Mouse (Mus musculus): ENCODE measurements around the gene Olfr1450.
"Not testable (repeated sequence)": the region's sequence is repeated elsewhere in the genome, so short reads cannot be mapped to it uniquely, and the experiment has no call there.

GRCm38 (mm10) chr19:12992316-12992715, 42.3 kb downstream of the Olfr1450 start:
- TF ChIP-seq POLR2A (IDR thresholded peaks at IDR 0.05; ENCODE audit: control insufficient read depth, low read depth, low read length); CTCF (IDR thresholded peaks at IDR 0.05; ENCODE audit: control insufficient read depth, insufficient read depth, insufficient replicate concordance, low read depth, low read length): not testable (repeated sequence)

Data from testis, adult 2 months (tissue).